Mouse (Mus musculus): ENCODE measurements around the gene Fgfr2.

The Fgfr2 gene

DNA sequence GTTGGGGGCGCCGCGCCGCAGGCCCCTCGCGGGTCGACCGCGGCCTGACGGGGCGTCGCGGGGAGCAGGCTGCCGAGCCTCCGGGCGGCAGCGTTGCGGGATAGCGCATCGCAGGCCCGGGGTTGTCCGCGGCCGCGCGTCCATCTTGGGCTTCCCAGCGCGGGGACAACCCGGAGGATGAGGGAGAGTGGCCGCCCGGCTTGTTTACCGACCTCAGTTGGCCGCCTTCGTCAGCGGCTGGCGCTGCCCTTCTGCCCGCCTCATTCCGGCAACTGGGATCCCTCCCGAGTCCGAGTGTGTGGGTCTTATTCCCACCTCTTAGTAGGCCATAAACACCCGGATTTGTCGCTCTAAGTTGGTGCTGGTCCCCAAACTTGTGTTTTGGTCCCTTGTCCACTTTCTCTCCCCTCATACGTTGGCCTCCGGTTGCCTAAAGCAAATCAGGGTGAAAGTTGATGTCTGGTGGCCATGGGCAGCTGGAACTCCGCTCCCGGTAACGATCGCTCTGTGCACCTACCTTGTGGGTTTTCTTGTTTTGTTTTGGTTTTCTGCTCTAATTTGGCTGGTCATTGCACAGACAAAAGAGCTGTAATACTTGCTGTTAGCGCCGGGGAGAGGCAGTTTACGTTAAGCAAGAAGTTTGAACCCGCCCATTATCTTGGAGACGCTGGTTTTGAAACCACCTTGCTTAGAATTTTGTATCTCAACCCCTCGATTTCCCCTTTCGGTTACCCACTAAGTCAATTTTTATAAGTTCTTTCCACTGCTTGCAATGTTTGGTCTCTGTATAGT lies 191.4 kb downstream of the Fgfr2 start:
- DNase-seq, result peak; percentile 63 to 70

DNA sequence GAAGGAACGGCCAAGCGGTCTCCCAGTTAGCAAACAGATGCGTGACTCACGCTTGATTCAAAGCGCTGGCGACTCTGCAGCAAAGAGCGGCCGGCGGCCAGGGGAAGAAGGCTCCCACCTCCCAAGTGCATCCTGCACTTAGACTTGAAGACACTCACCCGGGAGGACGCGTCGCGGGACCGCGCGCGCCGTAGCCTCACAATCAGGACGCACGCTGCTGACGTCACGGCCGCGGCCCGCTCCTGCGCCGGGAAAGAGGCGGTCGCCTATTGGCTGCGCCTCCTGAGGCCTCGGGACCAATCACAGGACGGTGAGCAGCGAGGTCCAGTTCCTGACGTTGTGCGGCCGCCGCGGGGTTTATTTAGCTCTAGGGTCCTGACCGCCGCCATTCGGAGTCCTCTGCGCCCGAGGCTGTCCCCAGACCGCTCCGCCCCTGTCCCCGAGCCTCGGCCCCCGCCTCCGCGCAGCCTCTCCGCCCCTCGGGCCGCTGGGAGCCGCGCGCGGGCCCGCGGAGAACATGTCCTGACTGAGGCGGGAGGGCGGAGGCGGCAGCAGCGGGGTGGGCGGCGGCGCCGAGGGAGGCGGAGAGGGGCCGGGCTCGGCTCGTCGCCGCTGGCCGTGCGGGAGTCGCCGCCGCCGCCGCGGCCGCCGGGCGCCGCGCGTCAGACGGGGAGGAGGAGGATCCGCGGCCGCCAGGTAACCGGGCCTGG lies 192.1 kb downstream of the Fgfr2 start, which contains the start of gene Zranb1:
TSS of gene Zranb1 (plus strand) at position 293 of the 710 bp plus-strand sequence.
- peak; percentile 99 for DNase-seq

DNA sequence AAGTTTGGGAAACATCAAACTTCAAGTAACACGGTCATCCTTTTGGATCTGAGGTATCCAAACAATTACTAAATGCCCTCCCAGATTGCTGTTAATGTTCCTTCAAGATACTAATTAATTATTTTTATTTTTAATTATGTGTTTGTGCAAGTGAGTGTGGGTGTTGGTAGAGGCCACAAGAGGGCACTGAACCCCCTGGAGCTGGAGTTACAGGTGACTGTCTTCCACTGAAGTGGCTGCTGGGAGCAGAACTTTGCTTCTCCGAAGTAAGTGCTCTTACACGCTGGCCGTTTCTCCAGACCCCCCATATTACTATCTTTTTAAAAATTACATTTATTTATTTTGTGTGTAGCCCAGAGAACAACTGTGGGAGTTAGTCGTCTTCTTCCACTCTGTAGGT lies 193.1 kb downstream of the Fgfr2 start:
- DNase-seq, result no peak

DNA sequence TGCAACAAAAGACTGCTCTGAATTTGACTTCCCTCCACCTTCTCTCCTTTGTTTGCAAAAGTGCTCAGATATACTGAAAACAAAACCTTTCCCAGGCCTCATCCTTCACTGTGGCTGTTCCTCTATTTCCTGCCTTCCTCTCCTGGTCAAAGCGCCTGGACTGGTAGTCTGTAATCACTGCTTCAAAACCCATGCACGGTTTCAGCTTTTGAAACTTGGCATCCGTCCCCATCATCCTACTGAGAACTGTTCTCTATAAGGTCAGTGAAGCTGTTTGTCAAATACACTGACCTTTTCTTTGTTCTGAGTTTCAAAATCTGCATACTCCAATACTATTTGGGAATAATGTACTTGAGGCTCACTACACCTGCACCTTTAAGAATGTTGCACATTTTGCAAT lies 195.9 kb downstream of the Fgfr2 start:
- no peak for DNase-seq

DNA sequence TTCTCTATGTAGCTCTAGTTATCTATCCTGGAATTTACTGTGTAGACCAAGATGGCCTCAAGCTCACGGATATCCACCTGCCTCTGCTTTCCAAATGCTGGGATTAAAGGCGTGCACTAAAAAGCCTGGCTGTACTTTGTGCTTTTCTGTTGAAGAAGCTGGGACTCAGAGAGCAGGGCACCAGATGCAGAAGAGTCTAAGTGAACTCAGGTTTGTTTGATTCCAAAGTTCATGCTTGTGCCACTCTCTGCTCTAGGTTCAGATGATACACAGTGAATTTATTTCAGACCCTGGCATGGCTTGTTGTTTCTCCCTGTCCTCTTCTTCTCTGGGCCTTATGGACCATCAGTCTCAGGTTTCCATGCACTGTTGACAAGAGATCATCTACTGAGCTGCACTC lies 197.9 kb downstream of the Fgfr2 start:
- no peak for DNase-seq

DNA sequence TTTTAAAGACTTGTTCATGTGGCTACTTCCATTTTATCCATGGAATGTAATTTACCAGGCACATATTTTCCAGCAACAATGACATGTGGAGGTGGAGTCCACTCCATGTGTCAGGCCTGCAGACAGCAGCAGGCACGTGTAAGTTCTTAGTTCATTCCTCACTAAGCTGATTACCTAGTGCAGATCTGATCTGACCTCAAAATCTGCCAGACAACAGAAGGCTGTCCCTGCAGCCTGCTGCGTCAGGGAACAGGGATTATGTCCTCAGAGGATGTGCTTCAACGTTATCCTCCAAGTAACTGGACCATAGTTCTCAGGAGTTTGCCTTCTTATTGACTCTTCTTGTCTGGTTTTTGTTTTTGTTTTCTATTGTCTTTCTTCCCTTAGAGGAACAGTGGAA lies 201.2 kb downstream of the Fgfr2 start:
- DNase-seq, result no peak

DNA sequence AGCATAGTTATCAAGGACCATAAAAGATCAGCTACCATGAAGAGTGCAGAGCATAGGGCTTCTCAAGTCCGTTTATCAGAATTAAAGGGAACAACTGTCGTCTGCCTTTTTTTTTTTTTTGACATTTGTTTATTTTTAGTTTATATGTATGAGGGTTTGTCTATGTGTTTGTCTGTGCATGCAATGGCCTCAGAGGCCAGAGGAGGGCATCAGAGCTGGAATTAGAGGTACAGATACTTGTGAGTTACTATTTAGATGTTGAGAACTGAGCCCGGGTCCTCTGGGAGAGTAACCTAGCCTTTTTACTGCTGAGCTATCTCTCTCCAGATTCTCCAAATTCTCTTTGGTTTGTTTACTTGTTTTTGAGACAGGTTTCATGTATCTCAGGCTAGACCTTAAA lies 219.4 kb downstream of the Fgfr2 start:
- no peak for DNase-seq

DNA sequence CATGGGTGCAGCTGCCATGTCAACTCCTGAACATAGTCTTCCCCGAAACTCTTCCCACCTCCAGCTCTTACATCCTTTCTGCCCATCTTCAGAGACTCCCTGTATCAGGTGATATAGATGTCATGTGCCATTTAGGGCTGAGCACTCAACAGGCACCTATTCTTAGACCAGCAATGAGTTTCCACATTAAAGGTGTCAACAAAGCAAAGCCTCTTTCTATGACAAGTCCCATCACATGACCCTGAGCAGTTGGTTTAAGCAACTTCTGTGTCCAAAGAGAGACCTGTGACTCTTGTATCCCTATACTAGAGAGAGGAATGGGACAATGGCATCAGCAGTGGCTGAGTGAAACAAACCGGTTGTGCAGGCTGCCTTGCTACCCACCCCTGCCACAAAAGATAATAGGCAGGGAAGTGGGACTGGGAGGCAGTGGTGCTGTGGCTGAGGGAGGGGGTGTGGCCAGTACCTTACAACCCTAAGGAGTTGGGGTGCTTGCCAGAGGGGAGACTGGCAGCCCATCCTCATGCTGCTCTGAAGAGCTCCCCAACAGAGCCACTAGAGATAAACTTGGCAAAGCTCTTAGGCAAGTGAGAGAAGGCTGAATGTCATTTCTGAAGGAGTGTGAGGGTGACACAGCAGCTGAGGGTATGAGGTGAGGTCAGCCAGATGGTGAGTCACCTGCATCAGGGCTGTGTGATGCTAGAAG lies 222.2 kb downstream of the Fgfr2 start:
- no peak for DNase-seq

DNA sequence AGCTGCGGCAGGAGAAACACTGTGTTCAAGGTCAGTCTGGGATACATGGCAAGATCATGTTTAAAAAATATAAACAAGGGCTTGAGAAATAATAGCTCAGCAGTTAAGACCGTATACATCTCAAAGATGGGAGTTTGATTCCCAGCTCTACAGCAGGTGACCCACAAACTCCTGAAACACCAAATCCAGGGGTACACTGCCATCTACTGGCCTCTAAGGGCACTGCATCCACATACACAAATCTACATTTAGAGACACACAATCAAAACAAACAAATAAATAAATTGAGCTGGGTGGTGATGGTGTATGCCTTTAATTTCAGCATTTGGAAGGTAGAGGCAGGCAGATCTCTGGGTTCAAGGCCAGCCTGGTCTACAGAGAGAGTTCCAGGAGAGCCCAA lies 224.9 kb downstream of the Fgfr2 start:
- peak in 1 of 2 experiments; percentile 50 for DNase-seq

DNA sequence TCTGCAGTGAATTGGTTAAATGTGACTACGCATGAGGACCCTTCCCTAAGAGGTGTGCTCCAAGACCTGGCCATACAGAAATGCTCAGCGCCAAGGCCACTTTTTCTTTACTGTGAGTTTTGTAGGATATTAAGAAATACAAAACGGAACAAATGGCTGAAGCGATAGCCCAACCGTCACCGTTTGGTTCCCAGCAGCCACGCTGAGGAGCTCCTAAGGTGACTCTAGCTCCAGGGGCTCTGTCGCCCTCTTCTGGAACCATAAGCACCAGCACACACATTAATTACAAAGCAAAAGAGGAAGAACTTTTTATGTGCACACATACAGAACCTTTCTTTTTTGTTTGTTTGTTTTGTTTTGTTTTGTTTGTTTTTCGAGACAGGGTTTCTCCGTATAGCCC lies 225.9 kb downstream of the Fgfr2 start:
- peak in 1 of 2 experiments; percentile 15 for DNase-seq

DNA sequence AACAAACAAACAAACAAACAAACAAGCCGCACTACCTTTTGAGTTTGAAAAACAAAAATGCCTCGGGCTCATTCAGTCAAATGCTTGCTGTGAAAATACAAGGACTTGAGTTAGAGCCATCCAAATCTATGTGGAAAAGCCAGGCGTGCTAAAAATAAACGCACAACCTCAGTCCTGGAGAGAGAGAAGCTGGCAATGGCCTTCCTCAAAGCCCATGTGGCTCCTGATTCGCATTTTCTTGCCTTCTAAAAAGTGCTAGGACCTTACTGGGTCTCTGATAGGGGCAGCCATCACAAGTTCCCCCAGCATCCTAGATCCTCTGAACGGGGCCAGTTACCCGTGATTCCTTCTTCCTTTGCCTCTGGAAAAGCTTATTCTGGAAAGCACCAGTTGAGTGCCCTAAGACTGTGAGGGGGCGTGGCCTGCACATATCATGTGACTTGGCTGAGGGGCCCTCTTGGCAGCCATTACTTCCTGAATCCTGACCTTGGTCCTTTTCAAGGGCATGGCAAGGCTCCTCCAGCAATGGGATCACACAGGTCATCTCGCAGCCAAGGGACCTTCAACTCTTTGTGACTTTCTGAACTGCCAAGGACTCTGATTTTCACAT lies 226.8 kb downstream of the Fgfr2 start:
- DNase-seq, result peak; percentile 45 to 54

DNA sequence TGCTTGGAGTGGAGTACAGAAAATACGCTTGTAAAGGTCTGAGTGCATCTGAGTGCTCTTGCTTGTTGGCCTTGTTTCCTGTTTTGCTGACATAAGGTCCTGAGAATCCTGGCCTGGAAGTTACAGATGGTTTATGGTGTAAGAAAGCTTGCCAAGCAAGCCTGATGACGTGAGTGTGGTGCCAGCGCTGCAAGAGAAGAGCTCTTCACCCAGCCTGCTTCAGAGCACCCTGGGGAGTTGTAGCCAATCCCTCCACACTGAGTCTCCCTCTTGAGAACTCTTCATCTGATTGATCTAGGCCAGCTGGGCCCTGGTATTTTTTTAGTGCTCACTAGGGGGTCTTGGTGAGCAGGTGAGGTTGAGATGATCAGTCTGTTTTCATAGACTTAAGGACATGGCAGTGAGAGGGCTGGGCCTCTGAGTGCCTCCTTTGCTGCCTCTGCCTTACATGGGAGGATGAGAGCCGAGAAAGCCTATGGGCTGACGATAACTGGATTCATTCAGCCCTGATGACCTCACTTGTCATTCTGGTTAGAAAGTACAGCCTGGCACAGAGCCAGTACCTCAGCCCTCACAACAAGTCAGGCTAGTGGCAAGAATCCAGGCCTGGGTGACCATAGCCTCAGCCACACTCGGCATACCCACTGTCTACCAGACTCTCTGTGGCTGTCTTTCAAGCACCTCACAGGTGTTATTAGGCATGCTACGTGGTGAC lies 228.2 kb downstream of the Fgfr2 start:
- DNase-seq, result peak; percentile 75

DNA sequence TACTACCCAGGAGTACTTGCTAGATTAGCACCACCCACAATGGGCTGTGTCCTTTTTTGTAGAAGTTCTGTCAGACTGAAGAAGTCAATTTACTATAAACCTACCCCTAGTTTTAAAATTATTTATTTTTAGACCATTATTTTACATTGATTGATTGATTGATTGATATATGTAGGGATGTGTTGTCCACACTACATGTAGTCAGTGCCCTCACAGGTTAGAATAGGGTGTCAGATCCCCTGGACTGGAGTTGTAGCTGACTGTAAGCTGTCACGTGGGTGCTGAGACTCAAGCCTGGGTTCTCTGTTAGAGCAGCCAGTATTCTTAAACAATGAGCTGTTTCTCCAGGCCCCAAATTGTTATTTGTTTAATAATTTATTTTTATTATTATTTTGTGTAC lies 229.8 kb downstream of the Fgfr2 start:
- DNase-seq, result no peak

DNA sequence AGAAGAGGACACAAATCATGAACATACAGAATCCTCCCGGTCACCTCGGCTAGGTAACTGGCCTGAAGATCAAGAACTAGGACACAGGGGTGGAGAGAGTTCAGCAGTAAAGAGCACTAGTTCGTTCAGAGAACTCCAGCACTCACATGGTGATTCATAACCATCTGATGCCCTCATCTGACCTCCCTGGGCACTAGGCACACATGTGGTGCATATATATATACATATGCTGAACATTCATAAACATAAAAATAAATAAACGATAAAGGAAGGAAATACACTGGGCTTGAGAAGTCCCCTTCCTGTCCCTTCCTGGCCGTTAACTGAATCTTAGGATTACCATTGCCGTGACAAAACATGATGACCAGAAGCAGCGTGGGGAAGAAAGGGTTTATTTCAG lies 230.3 kb downstream of the Fgfr2 start:
- DNase-seq, result no peak

DNA sequence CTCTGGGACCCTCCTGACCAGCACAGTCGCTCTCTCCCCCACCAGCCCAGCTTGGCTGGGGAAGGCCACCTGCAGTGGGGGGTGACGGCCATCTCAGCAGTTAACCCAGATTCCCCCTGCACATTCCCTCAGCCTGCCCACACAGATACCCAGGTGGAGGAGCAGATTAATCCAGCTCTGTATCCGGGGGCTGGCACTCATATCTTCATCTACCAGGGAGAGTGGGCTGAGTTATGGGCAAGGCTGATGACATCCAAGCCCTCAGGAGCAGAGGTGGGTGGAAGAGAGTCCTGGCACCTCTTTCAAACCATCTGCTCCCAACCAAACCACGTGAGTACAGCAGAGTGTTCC lies 230.9 kb downstream of the Fgfr2 start:
- DNase-seq, result peak; percentile 86 to 92

DNA sequence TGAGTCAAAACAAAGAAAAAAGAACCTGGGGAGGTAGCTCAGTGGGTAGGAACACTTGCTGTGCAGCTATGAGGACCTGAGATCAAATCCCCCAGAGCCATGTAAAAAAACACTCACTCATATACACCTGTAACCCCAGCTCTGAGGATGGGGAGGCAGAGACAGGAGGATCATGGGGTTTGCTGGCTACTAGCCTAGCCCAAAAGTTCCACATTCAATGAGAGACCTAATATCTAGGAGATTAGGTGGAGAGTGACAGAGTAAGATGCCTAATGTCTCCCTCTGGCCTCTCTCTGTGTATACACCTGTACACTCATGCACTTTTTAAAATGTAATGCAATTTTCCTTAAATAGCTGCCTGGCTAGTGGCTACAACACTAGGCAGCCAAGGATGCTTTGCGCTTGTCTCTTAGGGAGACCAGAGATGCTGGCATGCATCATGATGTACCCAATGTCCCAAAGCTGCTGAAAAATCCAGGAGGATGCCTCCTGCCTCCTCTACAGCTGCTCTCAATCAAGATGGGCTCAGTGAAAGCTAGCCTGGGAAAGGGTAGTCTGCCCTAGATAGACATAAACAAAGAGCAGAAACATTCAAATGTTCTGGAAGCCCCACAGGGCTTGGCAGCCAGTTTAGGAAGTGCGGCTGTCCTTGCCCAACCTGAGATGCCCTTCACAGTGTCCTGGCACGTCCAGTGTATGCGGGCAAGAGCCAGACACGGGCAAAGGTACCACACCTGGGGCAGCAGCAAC lies 231.4 kb downstream of the Fgfr2 start:
- peak; percentile 88 to 90 for DNase-seq

DNA sequence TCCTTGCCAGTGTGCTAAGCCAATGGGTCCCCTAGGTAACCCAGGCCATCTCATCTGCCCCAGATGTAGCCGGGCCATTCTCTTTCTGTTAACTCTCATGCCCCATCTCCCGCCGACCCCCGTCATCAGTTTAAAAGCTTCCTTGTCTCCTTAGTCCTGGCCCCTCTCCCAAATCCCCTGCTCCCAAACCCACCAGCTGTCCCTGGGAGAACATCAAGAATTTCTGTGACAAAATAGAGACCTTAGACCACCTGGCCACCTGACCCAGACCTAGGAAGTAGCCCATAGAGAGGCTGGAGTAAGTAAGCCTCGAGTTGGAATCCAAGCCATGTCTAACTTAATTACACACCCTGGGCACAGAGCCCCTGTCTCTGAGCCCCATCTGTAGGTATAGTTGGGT lies 232.9 kb downstream of the Fgfr2 start:
- peak in 1 of 2 experiments; percentile 20 for DNase-seq

DNA sequence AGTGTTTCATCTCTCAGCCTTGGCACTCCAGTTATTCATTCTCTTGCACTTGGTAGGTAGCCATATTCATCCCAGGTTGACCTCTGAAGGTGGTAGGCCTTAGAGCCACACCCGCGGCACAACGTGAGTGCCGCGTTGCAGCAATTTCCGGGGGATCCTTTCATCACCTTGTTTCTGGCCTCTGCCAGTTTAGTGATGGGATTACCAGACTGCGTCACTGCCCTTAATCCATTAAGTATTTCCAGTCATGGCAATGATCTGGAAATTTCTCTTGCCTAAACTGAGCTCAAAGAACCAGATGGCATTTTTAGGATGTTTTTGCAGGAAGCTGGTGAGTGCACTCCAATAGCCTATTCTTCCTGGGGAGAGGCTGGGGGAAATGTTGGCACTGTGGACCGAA lies 233.5 kb downstream of the Fgfr2 start:
- DNase-seq, result no peak

DNA sequence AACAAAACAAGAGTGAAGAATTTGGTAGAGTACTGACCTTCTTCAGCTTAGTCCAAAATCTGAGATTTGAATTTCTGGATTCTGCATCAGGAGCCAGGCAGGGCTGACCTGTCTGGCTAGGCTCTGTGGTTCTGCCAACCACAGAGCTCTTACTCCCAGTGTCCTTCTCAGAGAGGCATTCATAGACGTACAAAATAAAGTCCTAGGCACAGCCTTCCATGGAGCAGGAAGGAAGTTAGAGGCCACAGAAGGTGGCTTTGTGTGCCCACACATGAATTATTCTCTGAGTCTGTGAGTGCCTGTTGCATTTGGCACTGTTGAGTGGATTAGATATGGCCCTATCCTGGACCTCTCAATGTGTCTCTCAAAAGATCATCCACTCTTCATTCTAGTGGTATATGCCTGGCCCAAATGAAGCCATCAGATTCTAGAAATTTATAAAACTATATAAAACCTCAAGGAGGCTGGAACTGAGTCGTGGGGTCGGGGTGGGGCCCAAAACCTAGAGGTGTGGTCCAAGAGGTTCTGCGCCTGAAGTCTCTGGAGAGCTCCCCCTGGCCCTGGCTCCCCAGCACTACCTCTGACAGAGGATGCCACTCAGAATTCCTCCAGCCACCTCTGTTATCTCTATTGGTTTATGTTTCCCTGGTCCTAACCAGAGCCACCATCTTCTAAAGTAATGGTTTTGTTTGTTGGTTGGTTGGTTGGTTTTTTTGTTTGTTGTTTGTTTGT lies 234.5 kb downstream of the Fgfr2 start:
- no peak for DNase-seq

DNA sequence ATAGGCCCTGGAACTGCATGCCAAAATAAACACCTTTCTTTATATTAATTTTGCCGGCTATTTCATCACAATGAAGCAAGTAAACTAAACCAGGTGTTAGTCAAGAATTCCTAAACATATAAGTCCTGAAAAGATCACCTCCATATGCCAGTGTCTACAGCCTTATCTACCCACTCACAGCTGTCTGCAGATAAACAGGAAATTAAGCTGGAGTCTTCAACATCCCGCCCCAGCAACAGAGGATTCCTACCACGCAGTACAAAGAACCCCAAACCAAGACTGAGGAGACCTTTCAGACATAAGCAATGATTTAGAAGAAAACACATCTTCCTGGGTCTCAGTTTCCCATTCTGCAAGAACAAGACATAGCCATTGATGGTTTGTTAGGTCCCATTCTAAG lies 235.1 kb downstream of the Fgfr2 start:
- no peak for DNase-seq
